Mouse (Mus musculus) heart, postnatal 0 days (tissue): ENCODE results near the gene Dyrk1a. TPM values are rescaled to one million over a fixed set of nuclear protein-coding genes. Genes with fewer than 3 reads are reported as not detected.
A peak's percentile ranks its signal among the peaks of the same experiment; 100 is the strongest.

Source experiments
- ATAC-seq: fragments of 200-750 bp; cut with Nextera tagmentation; 2 replicates; pipeline ENCODE4 v1.8.0; 2017; ENCODE audit warnings: low read depth, moderate number of reproducible peaks, moderate library complexity; ENCODE audit not compliant: insufficient read depth
- DNase-seq: peaks from one replicate; pipeline ENCODE4 v3.0.0-alpha.2; 2016; ENCODE audit warnings: low spot score
- H3K27ac ChIP-seq: fragments of 300-500 bp; sonication (generic); 2 replicates; pipeline ENCODE4 v1.5.1; 2014; ENCODE audit warnings: low read depth, mild to moderate bottlenecking
- H3K27me3 ChIP-seq: fragments of 300-500 bp; sonication (generic); 2 replicates; pipeline ENCODE4 v1.6.1; 2014; ENCODE audit warnings: low read length, mixed read lengths; ENCODE audit not compliant: control insufficient read depth, insufficient read depth
- H3K36me3 ChIP-seq: fragments of 300-500 bp; sonication (generic); replicated peaks from 2 replicates; pipeline ENCODE4 v1.6.1; 2014; ENCODE audit warnings: low read length, mixed read lengths; ENCODE audit not compliant: control insufficient read depth, insufficient read depth
- H3K4me1 ChIP-seq: fragments of 300-500 bp; sonication (generic); 2 replicates; pipeline ENCODE4 v1.6.1; 2014; ENCODE audit warnings: antibody characterized with exemption; ENCODE audit not compliant: control insufficient read depth, insufficient read depth
- H3K4me2 ChIP-seq: fragments of 300-500 bp; sonication (generic); 2 replicates; pipeline ENCODE4 v1.6.1; 2014; ENCODE audit warnings: low read depth, mild to moderate bottlenecking, low read length, moderate library complexity
- H3K4me3 ChIP-seq: fragments of 300-500 bp; sonication (generic); 2 replicates; pipeline ENCODE4 v1.5.1; 2014; ENCODE audit warnings: low read depth, low read length
- H3K9ac ChIP-seq: fragments of 300-500 bp; sonication (generic); replicated peaks from 2 replicates; pipeline ENCODE4 v1.6.1; 2014; ENCODE audit warnings: low read depth, low read length, mixed read lengths
- H3K9me3 ChIP-seq: fragments of 300-500 bp; sonication (generic); replicated peaks from 2 replicates; pipeline ENCODE4 v1.6.1; 2016; ENCODE audit warnings: low read length; ENCODE audit not compliant: control insufficient read depth
- CTCF ChIP-seq: IDR thresholded peaks from 2 replicates; pipeline ENCODE4 v1.5.1; 2016; ENCODE audit warnings: antibody characterized with exemption, control low read depth, low read depth
- EP300 ChIP-seq: IDR thresholded peaks from 2 replicates; pipeline ENCODE4 v1.6.1; 2016; ENCODE audit warnings: antibody characterized with exemption, low read depth
- WGBS: fragments of 180-500 bp; shearing (Covaris S2); extraction: QIAGEN DNeasy Blood & Tissue Kit; methylation state at CpG from one replicate; pipeline ENCODE4 v1.1.7; 2014; 5-methylcytosine and 5-hydroxymethylcytosine counted together
- polyA plus RNA-seq: library from polyadenylated mRNA; unstranded; fragments of >200 nt; fragmentation: Nextera tagmentation; extraction: Ambion mirVana; gene quantifications from 2 replicates; pipeline ENCODE4 v1.2.1, GENCODE M21; 2015
- total RNA-seq: library from RNA; depleted of rRNA; stranded (reverse); fragments of >200 nt; gene quantifications from 2 replicates; pipeline ENCODE4 v1.2.3, GENCODE M21; 2014; ENCODE audit warnings: low replicate concordance

The Dyrk1a gene
- total and polyA plus RNA-seq, 2 experiments from 2014 or later = 7.7 to 55.2 TPM

GRCm38 (mm10) chr16:94559282-94559681 lies 10.5 kb upstream of the Dyrk1a start:
- 17% methylated on average over 7 of the region's 7 CpGs for WGBS

GRCm38 (mm10) chr16:94559782-94560181 lies 10.0 kb upstream of the Dyrk1a start:
- no peak for DNase-seq
- Histone ChIP-seq H3K9ac (no peak overlapping the region), H3K27ac (peak overlapping the region; percentile 87), H3K4me3 (0 out of 2 replicates have a peak overlapping the region, but pooled peaks have one; percentile 3), H3K36me3 (no peaks in the 10 kb centered on the region), H3K27me3 (no peaks in the 10 kb centered on the region), H3K4me1 (peaks cover 14% of the 10 kb centered on the region), H3K4me2 (peak overlapping the region; percentile 27; the same call in 1 of the 2 replicates), H3K9me3 (no peaks in the 10 kb centered on the region)
- no peak for TF ChIP-seq EP300
- TF ChIP-seq CTCF = no peak
- ATAC-seq = no peak
- WGBS = 47% methylated on average over 7 of the region's 7 CpGs

More at GRCm38 (mm10) chr16:94559282-94559681, 10.5 kb upstream of the Dyrk1a start:
- H3K9ac ChIP-seq = no peak overlapping the region
- 0 out of 2 replicates have a peak overlapping the region, but pooled peaks have one; percentile 3 for H3K4me3 ChIP-seq
- no peak for TF ChIP-seq EP300
- no peak for TF ChIP-seq CTCF
- H3K4me2 ChIP-seq = peak overlapping the region; percentile 27; the same call in 1 of the 2 replicates
- H3K27ac ChIP-seq = peak overlapping the region; percentile 87
- DNase-seq = no peak
- H3K27me3 ChIP-seq = no peaks in the 10 kb centered on the region
- ATAC-seq = peak; percentile 66
- no peaks in the 10 kb centered on the region for H3K36me3 ChIP-seq
- peaks cover 14% of the 10 kb centered on the region for H3K4me1 ChIP-seq
- no peaks in the 10 kb centered on the region for H3K9me3 ChIP-seq

GRCm38 (mm10) chr16:94560618-94561017 lies 9.2 kb upstream of the Dyrk1a start:
- WGBS = 33% methylated on average over 5 of the region's 5 CpGs
- TF ChIP-seq CTCF (no peak), EP300 (no peak)
- H3K4me2 ChIP-seq = no peak overlapping the region
- H3K4me1 ChIP-seq = peaks cover 14% of the 10 kb centered on the region
- no peak overlapping the region for H3K4me3 ChIP-seq
- H3K27ac ChIP-seq = peak overlapping the region; percentile 87
- DNase-seq (no peak), ATAC-seq (peak; percentile 31; the same call in 1 of the 2 replicates)
- no peak overlapping the region for H3K9ac ChIP-seq
- H3K27me3 ChIP-seq = no peaks in the 10 kb centered on the region
- H3K36me3 ChIP-seq = no peaks in the 10 kb centered on the region
- no peaks in the 10 kb centered on the region for H3K9me3 ChIP-seq

GRCm38 (mm10) chr16:94566124-94566523 lies 3.7 kb upstream of the Dyrk1a start:
- H3K27me3 ChIP-seq = no peaks in the 10 kb centered on the region
- H3K4me2 ChIP-seq = no peak overlapping the region
- DNase-seq = no peak
- TF ChIP-seq EP300 (no peak), CTCF (no peak)
- no peaks in the 10 kb centered on the region for H3K4me1 ChIP-seq
- H3K36me3 ChIP-seq = no peaks in the 10 kb centered on the region
- no peak overlapping the region for H3K4me3 ChIP-seq
- H3K9me3 ChIP-seq = no peaks in the 10 kb centered on the region
- WGBS = 48% methylated on average over 8 of the region's 8 CpGs
- no peak for ATAC-seq
- no peak overlapping the region for H3K9ac ChIP-seq
- H3K27ac ChIP-seq = no peak overlapping the region

GRCm38 (mm10) chr16:94566834-94567585 lies 2.8 kb upstream of the Dyrk1a start:
- Histone ChIP-seq H3K27me3 (no peaks in the 10 kb centered on the region), H3K4me1 (peaks cover under 1% of the 10 kb centered on the region; the same call in 1 of the 2 replicates), H3K4me2 (no peak overlapping the region), H3K36me3 (no peaks in the 10 kb centered on the region), H3K9me3 (no peaks in the 10 kb centered on the region), H3K4me3 (no peak overlapping the region), H3K27ac (no peak overlapping the region), H3K9ac (no peak overlapping the region)
- no peak for TF ChIP-seq EP300
- TF ChIP-seq CTCF = no peak
- WGBS = 84% methylated on average over 11 of the region's 11 CpGs
- no peak for DNase-seq
- no peak for ATAC-seq
